Mouse (Mus musculus) ES-Bruce4 (cell line): ENCODE results near the gene Elavl3.

Experiments
- CTCF ChIP-seq: IDR thresholded peaks from one replicate; pipeline ENCODE4 v1.8.1; 2011; ENCODE audit warnings: low read depth, low read length
- POLR2A ChIP-seq: IDR thresholded peaks from one replicate; pipeline ENCODE4 v1.8.1; 2011; ENCODE audit warnings: low read length; ENCODE audit not compliant: insufficient read depth

- TF ChIP-seq CTCF, result no peak
- no peak for TF ChIP-seq POLR2A
Measured at GRCm38 (mm10) chr9:22004546-22004945, 47.3 kb downstream of the Elavl3 start.
